8 mouse cellular contexts compared by ENCODE assay signal in the genomic region with DNA sequence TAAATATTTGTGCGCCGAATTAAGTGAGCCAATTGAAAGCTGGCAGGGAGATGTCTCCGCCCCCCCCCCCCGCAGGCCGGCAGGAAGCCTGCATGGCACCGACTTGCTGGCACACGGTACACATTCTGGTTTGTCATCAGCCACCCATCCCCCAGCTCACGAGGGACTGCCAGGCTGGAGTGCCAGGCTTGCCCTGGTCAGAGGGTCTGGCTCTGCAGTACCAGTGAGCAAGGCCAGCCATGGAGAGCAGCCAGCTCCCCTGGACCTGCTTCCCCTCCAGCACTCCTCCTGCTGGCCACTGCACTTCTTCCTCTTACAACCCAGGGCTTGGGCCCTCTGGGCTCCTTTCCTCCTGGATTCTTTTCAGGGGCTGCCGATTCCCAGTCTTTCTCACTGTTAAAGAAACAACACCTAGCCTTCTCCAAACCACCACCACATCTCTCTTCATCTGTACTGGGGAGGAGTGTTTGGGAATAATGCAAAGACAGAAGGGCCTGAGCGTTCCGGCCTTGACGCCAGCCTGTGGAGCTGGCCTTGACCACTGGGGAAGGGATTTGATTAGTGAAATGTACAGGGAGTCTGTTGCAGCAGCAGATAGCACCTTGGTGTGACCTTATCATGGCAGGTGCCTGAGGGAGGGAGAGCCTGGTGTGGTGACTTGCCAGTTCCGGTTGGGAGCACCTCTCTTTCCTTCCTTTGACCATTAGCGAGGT. TPM values are rescaled to one million over a fixed set of nuclear protein-coding genes. Genes with fewer than 3 reads are reported as not detected.
DNase-seq lines count a peak whose midpoint lies in the region; ATAC-seq and TF ChIP-seq lines count a peak whose summit lies in the region.

No protein-coding gene starts in this region.

- peak; percentile 34; the same call in 1 of the 2 replicates for ATAC-seq in midbrain, embryonic 12.5 days (ENCODE audit: low FRiP score, low read depth)

- no peak for TF ChIP-seq POLR2A in cortical plate, adult 2 months (IDR thresholded peaks at IDR 0.05; ENCODE audit: extremely low read depth, insufficient read depth, low read length)
- TF ChIP-seq POLR2A in heart, adult 2 months (IDR thresholded peaks at IDR 0.05; ENCODE audit: insufficient read depth, low read depth, low read length): no peak

- no peaks in the 10 kb centered on the region for H3K79me2 ChIP-seq in heart, adult 2 months (replicated peaks; ENCODE audit: control insufficient read depth, insufficient read depth, low read length)

- no peak overlapping the region for H3K9ac ChIP-seq in heart, adult 2 months (ENCODE audit: low read depth, low read length)
- no peak overlapping the region for H3K9ac ChIP-seq in midbrain, embryonic 12.5 days (replicated peaks)

- 37% methylated on average over 14 of the region's 14 CpGs for WGBS in heart, adult 2 months
- 50% methylated on average over 14 of the region's 14 CpGs for WGBS in midbrain, embryonic 12.5 days

- no peaks in the 10 kb centered on the region for H3K4me1 ChIP-seq in cortical plate, adult 2 months (ENCODE audit: control insufficient read depth, insufficient read depth, low read length)
- peaks cover 4% of the 10 kb centered on the region for H3K4me1 ChIP-seq in heart, adult 2 months (ENCODE audit: control insufficient read depth, insufficient read depth, low read length)
- peaks cover 9% of the 10 kb centered on the region for H3K4me1 ChIP-seq in midbrain, embryonic 12.5 days

- no peak overlapping the region for H3K4me3 ChIP-seq in cortical plate, adult 2 months (ENCODE audit: insufficient read depth, low read length)
- H3K4me3 ChIP-seq in heart, adult 2 months: no peak overlapping the region
- H3K4me3 ChIP-seq in midbrain, embryonic 12.5 days: 0 out of 2 replicates have a peak overlapping the region, but pooled peaks have one; percentile 3

- no peaks in the 10 kb centered on the region for H3K27me3 ChIP-seq in heart, adult 2 months (ENCODE audit: control insufficient read depth, insufficient read depth, low read length)
- H3K27me3 ChIP-seq in midbrain, embryonic 12.5 days: no peaks in the 10 kb centered on the region

- H3K9me3 ChIP-seq in midbrain, embryonic 12.5 days: no peaks in the 10 kb centered on the region

- H3K4me2 ChIP-seq in midbrain, embryonic 12.5 days (replicated peaks): peak overlapping the region; percentile 40

- peak; percentile 11 to 21 for DNase-seq in spleen, adult 18-20 months
- DNase-seq in spleen, postnatal 14 days (ENCODE audit: low spot score in 2 of 2): no peak
- peak; percentile 81 to 89 for DNase-seq in heart, adult 2 months
- DNase-seq in kidney, adult 18-20 months: peak; percentile 85
- DNase-seq in left cerebral cortex, postnatal 25 days (ENCODE audit: low spot score in 2 of 2): peak; percentile 71 to 88
- peak; percentile 62 for DNase-seq in testis, postnatal 14 days (ENCODE audit: low spot score)

- peak overlapping the region; percentile 41; the same call in 1 of the 2 replicates for H3K27ac ChIP-seq in cortical plate, adult 2 months (ENCODE audit: insufficient read depth, low read length)
- peak overlapping the region; percentile 61 for H3K27ac ChIP-seq in heart, adult 2 months
- H3K27ac ChIP-seq in midbrain, embryonic 12.5 days (replicated peaks): peak overlapping the region; percentile 46

- intact Hi-C loops in heart, adult 2 months (cut with DNase I): no loop called here
- intact Hi-C loops in left cerebral cortex, postnatal 25 days (cut with DNase I): no loop called here

- peak; percentile 97 for TF ChIP-seq EP300 in heart, adult 2 months (IDR thresholded peaks at IDR 0.05; ENCODE audit: insufficient read depth, low read depth, low read length)

- H3K36me3 ChIP-seq in heart, adult 2 months (ENCODE audit: control insufficient read depth, insufficient read depth, low read length): no peaks in the 10 kb centered on the region
- no peaks in the 10 kb centered on the region for H3K36me3 ChIP-seq in midbrain, embryonic 12.5 days

- TF ChIP-seq CTCF in cortical plate, adult 2 months (IDR thresholded peaks at IDR 0.05; ENCODE audit: extremely low read depth, insufficient read depth, low read length): 0 out of 2 replicates have a peak, but pooled peaks have one; percentile 24
- TF ChIP-seq CTCF in heart, adult 2 months (IDR thresholded peaks at IDR 0.05): peak; percentile 65

RNA-seq across cellular contexts. Expression of a gene that starts 30.7 kb away (rescaled TPM):
- 43.0 and 44.7 TPM in 2 replicates for polyA plus RNA-seq in cortical plate, adult 2 months (2012; rRNA removed)
- total RNA-seq in heart, adult 2 months (2021): 10 to 100 TPM; 83.2 to 95.3 TPM
- 95.7 and 123 TPM in 2 replicates for polyA plus RNA-seq in heart, adult 2 months (2012; rRNA removed)
- 10 to 100 TPM; 37.3 to 39.3 TPM for total RNA-seq in left cerebral cortex, postnatal 25 days (2021)
- 24.1 and 31.0 TPM in 2 replicates for polyA plus RNA-seq in midbrain, embryonic 12.5 days (2016; fragmentation: Nextera tagmentation; extraction: Ambion mirVana)

Comparison
In these comparisons a context has a peak if more than half of its experiments do, and no peak if none do; other contexts are left out.
1. DNase-seq: peak in spleen, adult 18-20 months (2 of 2), heart, adult 2 months (2 of 2), kidney, adult 18-20 months (single experiment), left cerebral cortex, postnatal 25 days (2 of 2) and testis, postnatal 14 days (single experiment); none in spleen, postnatal 14 days (0 of 2).
2. Peak in every context shown above with its lines, with median percentiles within 50 percentile points of each other: H3K27ac ChIP-seq.